Mouse (Mus musculus): Measurements from ENCODE around the gene Trpc1. TPM values are rescaled to one million over a fixed set of nuclear protein-coding genes. Genes with fewer than 3 reads are reported as not detected.

Trpc1 gene
- total RNA-seq, 2 experiments from 2014 or later, result 0.57 to 0.79 TPM

GRCm38 (mm10) chr9:95704078-95704477 is 46.1 kb downstream of the Trpc1 start:
- intact Hi-C loops (cut with DNase I), result no loop called here
- DNase-seq, result no peak

DNA sequence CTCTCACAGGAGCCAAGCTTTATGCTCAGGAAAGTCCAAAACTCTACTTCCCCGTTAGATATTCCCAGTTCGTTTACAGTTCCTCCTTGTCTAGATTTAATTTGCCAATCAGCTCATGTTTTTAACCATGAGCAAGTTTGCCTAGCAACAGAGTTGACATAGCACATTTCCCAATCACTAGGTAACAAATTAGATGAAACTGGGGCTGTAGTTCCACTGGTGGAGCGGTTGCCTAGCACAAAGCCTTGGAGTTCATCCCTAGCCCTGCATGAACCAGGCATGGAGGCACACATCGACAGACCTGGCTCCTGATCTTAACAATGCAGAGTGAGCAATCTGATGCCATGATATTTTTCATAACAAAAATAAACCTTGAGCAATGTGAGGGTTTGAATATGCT is 50.9 kb downstream of the Trpc1 start:
- DNase-seq, result no peak
- intact Hi-C loops (cut with DNase I), result loop anchor here (5.0 kb wide), 1 partner anchor 152 kb away; no protein-coding TSS in a partner anchor

DNA sequence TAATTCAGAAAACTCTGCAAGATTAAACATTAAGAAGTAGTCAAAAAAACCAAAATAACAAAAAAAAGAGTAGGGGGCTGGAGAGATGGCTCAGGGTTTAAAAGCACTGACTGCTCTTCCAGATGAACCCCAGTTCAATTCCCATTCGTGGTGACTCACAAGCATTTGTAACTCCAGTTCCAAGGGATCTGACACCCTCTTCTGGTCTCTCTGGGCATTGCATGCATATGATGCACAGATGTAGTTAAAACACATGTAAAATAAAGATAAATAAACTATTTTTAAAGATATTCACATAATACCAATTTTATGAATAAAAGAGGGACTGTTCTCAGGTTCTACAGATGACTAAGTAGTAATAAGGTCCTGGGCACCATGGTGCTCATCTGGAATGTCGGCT is 52.4 kb downstream of the Trpc1 start:
- intact Hi-C loops (cut with DNase I), result loop anchor here (5.0 kb wide), 1 partner anchor 151 kb away; no protein-coding TSS in a partner anchor
- DNase-seq, result no peak

GRCm38 (mm10) chr9:95696581-95696980 is 53.6 kb downstream of the Trpc1 start:
- intact Hi-C loops (cut with DNase I), result loop anchor here (5.0 kb wide), 1 partner anchor 149 kb away; no protein-coding TSS in a partner anchor
- DNase-seq, result no peak

GRCm38 (mm10) chr9:95695023-95695422 is 55.2 kb downstream of the Trpc1 start:
- intact Hi-C loops (cut with DNase I), result loop anchor here (5.0 kb wide), 1 partner anchor 148 kb away; no protein-coding TSS in a partner anchor
- no peak for DNase-seq

GRCm38 (mm10) chr9:95694526-95694925 is 55.6 kb downstream of the Trpc1 start:
- intact Hi-C loops (cut with DNase I), result no loop called here
- DNase-seq, result no peak

- DNase-seq, result no peak
- intact Hi-C loops (cut with DNase I), result no loop called here
Measured at GRCm38 (mm10) chr9:95693528-95694100, 56.6 kb downstream of the Trpc1 start.

- intact Hi-C loops (cut with DNase I), result no loop called here
- DNase-seq, result no peak
Measured at GRCm38 (mm10) chr9:95692823-95693222, 57.4 kb downstream of the Trpc1 start.

DNA sequence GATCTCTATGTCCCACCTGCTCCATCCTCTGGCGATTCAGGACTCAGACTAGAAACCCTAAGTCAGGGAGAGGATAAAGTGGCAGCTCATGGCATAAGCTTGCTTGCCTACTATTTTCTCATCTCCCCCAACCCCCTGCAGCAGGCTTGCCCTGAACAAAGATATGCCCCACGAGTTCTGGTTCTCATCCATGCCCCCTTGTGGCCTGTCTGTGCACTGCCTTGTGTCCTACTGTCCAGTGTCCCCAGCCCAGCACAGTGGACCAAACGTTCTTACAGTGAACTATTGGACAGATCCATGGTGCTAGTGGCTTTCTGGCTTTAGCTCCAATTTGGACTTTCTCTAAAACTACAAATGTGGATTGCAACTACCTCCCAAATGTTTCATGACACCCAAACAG is 62.1 kb downstream of the Trpc1 start:
- peak in 1 of 2 experiments; percentile 34 for DNase-seq
- intact Hi-C loops (cut with DNase I), result no loop called here

DNA sequence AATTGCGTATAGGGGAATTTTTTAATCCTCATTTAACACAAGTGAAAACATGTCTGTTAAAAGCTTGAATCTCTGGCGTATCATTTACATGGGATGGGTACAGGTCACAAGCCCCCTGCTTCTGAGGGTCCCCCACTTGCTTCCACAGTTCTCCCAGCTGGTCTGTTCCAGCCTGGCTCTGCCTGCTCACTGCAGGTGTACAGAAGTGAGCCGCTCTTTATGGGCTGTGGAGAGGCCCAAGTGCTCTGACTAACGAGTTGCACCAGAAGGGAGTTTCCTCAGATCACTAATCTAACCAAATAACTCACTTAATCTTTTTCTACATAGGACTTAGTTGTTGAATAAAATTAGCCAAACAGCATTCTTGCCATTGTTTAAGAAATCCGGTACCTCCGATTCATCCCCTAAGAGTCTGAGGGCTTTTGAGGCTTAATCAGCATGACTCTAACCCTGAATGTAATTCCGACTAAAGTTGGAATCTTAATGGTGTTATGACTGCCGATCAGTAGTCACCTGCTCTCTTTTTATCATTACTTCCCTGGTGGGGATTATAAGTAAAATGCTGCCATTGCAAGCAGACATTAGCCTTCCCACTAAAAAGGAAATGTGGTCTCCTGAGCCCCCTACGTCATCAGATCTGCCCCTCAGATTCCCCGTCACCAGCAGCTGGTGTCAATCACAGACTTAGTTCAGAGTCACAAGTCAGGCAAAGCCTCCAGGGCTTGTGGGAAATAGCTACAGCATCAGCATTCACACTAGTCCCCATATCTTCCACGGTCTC is 64.3 kb downstream of the Trpc1 start:
- no peak for DNase-seq
- intact Hi-C loops (cut with DNase I), result no loop called here

DNA sequence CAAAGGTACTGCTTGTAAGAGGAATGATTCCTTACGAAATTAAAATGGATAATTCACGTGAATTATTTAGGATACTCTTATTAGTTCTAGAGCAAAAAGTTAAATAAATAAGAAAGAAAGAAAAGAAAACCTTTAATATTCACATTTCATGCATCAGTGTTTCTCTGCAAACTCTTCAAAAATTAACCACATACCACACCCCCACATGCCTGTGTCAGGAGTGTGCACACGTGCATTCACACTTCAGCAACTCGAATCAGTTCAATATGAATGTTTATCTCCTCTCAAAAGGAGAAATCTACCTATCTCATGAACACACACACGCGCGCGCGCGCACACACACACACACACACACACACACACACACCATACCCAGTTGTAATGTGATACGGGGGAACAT is 69.5 kb downstream of the Trpc1 start:
- intact Hi-C loops (cut with DNase I), result no loop called here
- no peak for DNase-seq

DNA sequence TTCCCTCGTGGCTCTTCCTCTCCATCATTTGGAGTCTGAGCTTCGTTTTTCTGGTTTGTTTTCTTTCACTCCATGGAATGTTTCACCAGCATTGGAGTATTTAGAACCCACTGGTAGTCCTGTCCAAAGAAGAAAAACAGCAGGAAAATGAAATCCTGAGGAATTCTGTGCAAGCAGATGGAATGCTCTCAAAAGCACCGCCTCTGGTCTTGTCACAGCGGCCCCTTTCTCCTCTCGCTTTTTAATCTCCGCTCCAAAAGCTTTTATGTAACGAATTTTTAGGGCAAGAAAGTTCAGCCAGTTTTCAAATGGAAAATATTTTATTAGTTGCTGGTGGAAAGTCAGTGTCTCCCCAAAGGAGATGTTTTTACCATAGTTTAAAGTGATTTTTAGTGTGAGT is 70.2 kb downstream of the Trpc1 start:
- intact Hi-C loops (cut with DNase I), result no loop called here
- DNase-seq, result no peak

DNA sequence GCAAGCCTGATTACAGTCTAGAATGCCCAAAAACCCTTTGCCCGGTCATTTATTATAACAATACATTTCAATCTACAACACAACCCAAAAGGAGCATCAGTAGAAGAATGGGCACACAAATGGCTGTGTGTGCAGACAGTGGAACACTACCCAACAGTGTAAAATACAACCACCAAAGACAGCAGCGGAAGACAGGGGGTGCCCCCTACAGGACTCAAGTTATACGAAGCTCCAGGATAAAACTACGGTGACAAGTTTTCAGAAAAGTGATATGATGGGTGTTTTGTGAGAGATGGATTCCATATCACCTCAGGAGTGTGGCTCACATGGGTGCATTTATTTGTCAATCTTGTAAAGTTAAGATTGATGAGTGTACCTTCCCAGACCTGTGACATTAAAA is 74.2 kb downstream of the Trpc1 start:
- intact Hi-C loops (cut with DNase I), result no loop called here

DNA sequence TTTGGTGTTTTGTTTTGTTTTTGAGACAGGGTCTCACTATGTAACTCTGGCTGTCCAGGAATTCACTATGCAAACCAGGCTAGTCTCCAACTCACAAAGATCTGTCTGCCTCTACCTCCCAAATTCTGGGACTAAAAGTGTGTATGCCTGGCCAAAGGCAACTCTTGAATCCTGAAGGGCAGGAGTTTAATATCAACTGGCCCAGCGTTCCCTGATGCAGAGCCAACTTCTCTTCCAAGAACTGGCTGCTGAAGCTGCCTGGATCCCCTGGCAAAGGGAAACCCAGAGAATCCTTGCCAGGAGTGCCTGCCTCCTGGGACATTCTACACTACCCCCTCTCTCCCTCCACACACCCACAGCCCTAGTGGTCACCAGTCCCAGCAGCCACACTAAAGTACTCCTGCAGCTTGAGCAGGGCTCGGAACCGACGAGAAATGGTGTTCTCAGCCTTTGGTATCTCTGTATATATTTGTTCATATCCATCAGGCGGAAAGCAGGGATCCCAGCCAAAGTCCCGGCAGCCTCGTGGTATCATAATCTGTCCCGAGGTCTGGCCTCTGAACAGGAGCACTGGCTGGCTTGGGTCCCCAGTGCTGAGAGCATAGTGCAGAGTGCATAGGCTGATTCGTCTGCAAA is 75.0 kb downstream of the Trpc1 start:
- intact Hi-C loops (cut with DNase I), result no loop called here
- DNase-seq, result peak; percentile 75

More for the DNA sequence above, 74.2 kb downstream of the Trpc1 start:
- DNase-seq, result no peak

GRCm38 (mm10) chr9:95672760-95673159 is 77.4 kb downstream of the Trpc1 start:
- intact Hi-C loops (cut with DNase I), result no loop called here
- no peak for DNase-seq

DNA sequence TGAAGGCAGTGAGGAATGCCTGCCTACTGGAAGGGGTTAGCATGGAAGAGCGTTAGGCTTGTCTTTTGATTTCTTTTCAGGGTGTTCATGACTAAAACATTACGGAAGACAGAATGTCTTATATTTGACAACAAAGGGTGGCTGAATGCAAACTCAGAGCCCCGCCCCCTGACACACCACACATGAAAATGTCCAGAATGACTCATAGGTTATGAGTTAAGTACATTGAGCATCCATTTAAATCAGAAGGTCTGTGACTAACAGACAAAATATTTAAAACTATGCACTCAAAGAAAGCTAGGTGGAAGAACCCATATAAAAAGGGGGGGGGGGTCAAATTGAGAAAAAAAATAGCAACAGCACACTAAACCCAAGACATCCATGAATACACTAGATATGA is 77.8 kb downstream of the Trpc1 start:
- intact Hi-C loops (cut with DNase I), result no loop called here
- no peak for DNase-seq

- intact Hi-C loops (cut with DNase I), result no loop called here
Measured at GRCm38 (mm10) chr9:95668306-95668705, 81.9 kb downstream of the Trpc1 start.

GRCm38 (mm10) chr9:95667836-95668235 is 82.3 kb downstream of the Trpc1 start:
- intact Hi-C loops (cut with DNase I), result no loop called here
- peak; percentile 39 to 46 for DNase-seq

More at GRCm38 (mm10) chr9:95668306-95668705, 81.9 kb downstream of the Trpc1 start:
- no peak for DNase-seq

DNA sequence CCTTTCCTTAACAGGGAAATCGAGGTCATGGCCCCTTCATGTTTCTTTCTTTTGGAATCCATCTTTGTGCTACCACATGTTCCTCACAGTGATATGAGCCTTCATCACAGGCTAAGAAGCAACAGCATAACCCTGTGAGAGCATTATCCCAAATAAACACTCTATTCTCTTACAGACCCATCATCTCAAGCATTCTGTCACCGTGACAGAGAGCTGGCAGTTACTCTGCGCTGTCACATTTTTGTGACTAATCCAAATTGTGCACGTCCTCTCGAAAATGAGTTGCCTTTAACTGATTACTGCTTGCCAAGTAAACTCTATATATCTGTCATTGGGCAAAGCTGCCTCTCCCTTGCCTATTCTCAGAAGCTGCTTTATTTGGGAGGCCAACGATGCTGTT is 84.3 kb downstream of the Trpc1 start:
- intact Hi-C loops (cut with DNase I), result no loop called here
- DNase-seq, result no peak

GRCm38 (mm10) chr9:95664290-95664989 is 85.7 kb downstream of the Trpc1 start:
- intact Hi-C loops (cut with DNase I), result no loop called here
- no peak for DNase-seq

- DNase-seq, result no peak
- intact Hi-C loops (cut with DNase I), result no loop called here
Measured at GRCm38 (mm10) chr9:95657941-95658340, 92.2 kb downstream of the Trpc1 start.
